Mouse (Mus musculus) hindlimb bud, embryonic 11.5 days (tissue): ENCODE measurements around the gene Wdr26.
A peak's percentile ranks its signal among the peaks of the same experiment; 100 is the strongest.

Experiments used
- DNase-seq: peaks from one replicate; pipeline ENCODE4 v3.0.0-alpha.2; 2012; ENCODE audit warnings: low read depth, low spot score; ENCODE audit errors: extremely low spot score

Gene Wdr26

GRCm38 (mm10) chr1:181170210-181170609 is 41.6 kb downstream of the Wdr26 start:
- no peak for DNase-seq

GRCm38 (mm10) chr1:181168377-181168776 is 43.4 kb downstream of the Wdr26 start:
- DNase-seq: no peak

DNA sequence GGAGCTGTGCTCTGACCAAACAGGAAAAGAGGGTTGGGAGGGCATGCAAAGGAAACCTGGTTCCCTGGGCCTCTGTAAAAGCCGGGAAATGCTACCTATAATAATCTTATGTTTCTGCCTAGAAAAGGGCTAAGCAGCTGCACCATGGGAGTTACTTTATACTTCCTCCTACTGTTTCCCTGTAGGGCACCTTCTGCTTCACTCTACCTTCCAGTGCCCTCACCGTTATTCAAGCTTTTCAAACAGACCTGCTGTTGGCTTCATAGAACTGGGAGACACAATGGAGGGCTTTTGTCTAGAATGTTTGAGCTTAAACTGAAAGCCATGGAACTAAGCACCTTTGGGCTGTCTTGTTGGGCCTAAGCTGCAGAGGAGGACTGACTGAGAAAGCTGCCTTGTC is 44.0 kb downstream of the Wdr26 start:
- no peak for DNase-seq

DNA sequence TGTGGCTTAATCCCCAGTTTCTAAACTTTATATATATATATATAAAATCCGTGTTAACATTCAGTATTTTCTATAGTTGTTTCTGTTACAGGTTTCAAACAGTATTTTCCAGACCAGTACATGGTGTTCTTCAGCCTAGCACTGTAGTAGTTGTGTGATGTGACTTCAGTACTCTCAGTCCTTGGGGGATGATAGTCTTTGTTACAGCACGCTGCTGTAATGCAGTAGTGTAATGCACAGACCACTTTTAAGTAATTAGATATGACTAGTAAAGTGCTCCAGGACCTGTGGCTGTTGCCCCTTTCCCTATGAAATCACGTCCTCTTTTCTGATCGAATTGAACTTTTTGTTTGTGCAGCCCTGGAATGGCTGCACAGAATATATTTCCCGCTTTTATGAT is 60.3 kb downstream of the Wdr26 start:
- no peak for DNase-seq

DNA sequence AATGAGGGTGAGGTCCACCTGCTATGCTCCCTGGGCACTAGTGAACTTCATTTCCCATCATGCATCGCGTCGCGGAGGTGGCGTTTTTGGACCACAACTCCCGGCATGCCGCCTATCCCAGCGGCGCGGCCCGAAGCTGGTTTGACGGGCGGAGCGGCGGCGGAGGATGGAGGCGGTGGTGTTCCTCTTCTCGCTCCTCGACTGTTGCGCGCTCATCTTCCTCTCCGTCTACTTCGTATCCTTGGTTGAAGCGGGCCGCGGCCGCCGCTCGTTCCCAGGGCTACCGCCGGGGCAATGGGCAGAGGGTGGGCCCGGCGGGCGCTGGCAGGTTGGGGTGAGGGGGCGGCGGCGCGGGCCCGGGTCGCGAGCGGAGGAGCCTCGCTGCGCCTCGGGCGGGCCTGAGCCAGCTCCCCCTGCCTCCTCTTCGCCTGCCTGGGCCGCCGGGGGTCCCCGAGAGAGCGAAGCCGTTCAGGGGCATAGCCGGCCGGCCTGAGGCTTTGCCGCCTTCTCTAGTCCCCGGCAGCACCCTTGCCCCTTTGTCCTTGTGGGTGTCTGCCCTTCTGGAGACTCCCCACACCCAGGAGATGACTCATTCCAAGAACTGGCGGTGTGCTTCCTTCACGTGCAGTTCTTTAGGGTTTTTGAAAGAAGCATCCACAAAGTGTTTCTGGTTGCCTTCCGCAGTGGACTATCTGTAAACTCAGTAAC is 60.8 kb downstream of the Wdr26 start:
- DNase-seq: peak; percentile 77

- no peak for DNase-seq
Observed at GRCm38 (mm10) chr1:181150431-181150826, 61.4 kb downstream of the Wdr26 start.

- DNase-seq: no peak
Observed at GRCm38 (mm10) chr1:181149373-181150017, 62.3 kb downstream of the Wdr26 start.

- DNase-seq: no peak
Observed at GRCm38 (mm10) chr1:181148540-181148939, 63.3 kb downstream of the Wdr26 start.

GRCm38 (mm10) chr1:181146187-181146586 is 65.6 kb downstream of the Wdr26 start:
- DNase-seq: no peak

- DNase-seq: no peak
Observed at GRCm38 (mm10) chr1:181144966-181145365, 66.8 kb downstream of the Wdr26 start.

GRCm38 (mm10) chr1:181143950-181144836 is 67.6 kb downstream of the Wdr26 start, which contains the start of the genes Nvl and Cnih4:
TSS of gene Nvl (minus strand) at chr1:181144204.
TSS of gene Cnih4 (plus strand) at chr1:181144693.
- DNase-seq: peak; percentile 82

GRCm38 (mm10) chr1:181143609-181143949 is 68.2 kb downstream of the Wdr26 start:
- DNase-seq: no peak

DNA sequence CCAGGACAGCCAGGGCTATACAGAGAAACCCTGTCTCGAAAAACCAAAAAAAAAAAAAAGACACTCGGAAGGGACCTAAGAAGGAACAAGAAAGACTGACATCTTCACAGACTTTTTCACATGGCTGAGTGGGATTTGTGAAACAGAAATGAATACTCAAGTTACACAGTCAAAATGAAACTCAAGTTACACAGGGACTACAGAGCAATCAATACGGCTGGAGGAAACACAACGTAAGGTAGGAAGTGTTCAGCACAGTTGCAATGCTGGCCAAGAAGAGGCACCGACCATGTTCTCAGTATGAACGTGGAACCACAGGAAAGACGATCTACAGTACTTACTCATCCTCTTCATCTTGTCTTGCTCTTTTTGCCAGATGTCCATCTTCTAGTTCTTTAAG is 73.1 kb downstream of the Wdr26 start:
- DNase-seq: no peak

GRCm38 (mm10) chr1:181131915-181132314 is 79.9 kb downstream of the Wdr26 start:
- DNase-seq: no peak

- DNase-seq: no peak
Observed at GRCm38 (mm10) chr1:181126766-181127165, 85.0 kb downstream of the Wdr26 start.

DNA sequence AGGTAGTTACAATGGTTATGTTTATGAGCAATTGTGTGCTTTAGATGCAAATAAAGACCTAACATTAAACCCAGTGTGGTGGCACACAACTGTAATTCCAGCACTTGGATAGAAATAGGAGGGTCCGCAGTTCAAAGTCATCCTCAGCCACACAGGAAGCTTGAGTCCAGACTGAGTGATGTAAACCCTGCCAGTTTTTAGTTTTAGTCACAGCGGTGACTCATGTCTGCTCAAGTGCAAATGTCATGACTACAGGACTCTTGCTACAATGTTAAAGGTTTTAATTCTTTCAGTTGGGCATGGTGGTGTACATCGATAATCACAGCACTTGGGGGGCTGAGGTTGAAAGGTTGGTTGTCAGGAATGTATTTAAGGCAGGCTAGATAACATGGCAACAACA is 85.9 kb downstream of the Wdr26 start:
- no peak for DNase-seq

- no peak for DNase-seq
Observed at GRCm38 (mm10) chr1:181124145-181124544, 87.7 kb downstream of the Wdr26 start.
